Mouse (Mus musculus) kidney, adult 2 months (tissue): Measurements from ENCODE around the gene Rab36. TPM values are rescaled to one million over a fixed set of nuclear protein-coding genes. Genes with fewer than 3 reads are reported as not detected.
A peak's percentile ranks its signal among the peaks of the same experiment; 100 is the strongest.
"Not testable (repeated sequence)": the region's sequence is repeated elsewhere in the genome, so short reads cannot be mapped to it uniquely, and the experiment has no call there.

Experiments
- DNase-seq: peaks from one replicate; pipeline ENCODE4 v3.0.0; 2021
- H3K27ac ChIP-seq: fragments of 200-500 bp; 2 replicates; pipeline ENCODE4 v1.5.1; 2012; ENCODE audit warnings: low read depth, low read length, control low read depth, inconsistent platforms; ENCODE audit not compliant: insufficient read depth
- H3K27me3 ChIP-seq: fragments of 200-500 bp; replicated peaks from 2 replicates; pipeline ENCODE4 v1.6.1; 2012; ENCODE audit warnings: mild to moderate bottlenecking, moderate library complexity, low read length, inconsistent platforms; ENCODE audit not compliant: control insufficient read depth, insufficient read depth
- H3K36me3 ChIP-seq: fragments of 200-500 bp; 2 replicates; pipeline ENCODE4 v1.6.1; 2012; ENCODE audit warnings: mild to moderate bottlenecking, moderate library complexity, low read length, inconsistent platforms; ENCODE audit not compliant: control insufficient read depth, insufficient read depth
- H3K4me1 ChIP-seq: fragments of 200-500 bp; 2 replicates; pipeline ENCODE4 v1.6.1; 2011; ENCODE audit warnings: low read length; ENCODE audit not compliant: control insufficient read depth, insufficient read depth
- H3K4me3 ChIP-seq: fragments of 200-500 bp; 2 replicates; pipeline ENCODE4 v1.5.1; 2011; ENCODE audit warnings: mild to moderate bottlenecking, low read depth, low read length, control low read depth; ENCODE audit not compliant: insufficient read depth
- CTCF ChIP-seq: fragments of 200-500 bp; conservative IDR thresholded peaks from 2 replicates; pipeline ENCODE4 v1.5.1; 2011; ENCODE audit warnings: low read depth, mild to moderate bottlenecking, control low read depth, low read length, moderate library complexity, mixed read lengths; ENCODE audit not compliant: insufficient read depth, insufficient read length
- POLR2A ChIP-seq: fragments of 200-500 bp; IDR thresholded peaks from one replicate; pipeline ENCODE4 v1.6.1; 2011; ENCODE audit warnings: low read depth, low read length, control low read depth
- WGBS: fragments of 180-500 bp; shearing (Covaris S2); methylation state at CpG from one replicate; pipeline ENCODE4 v1.1.7; 2018; 5-methylcytosine and 5-hydroxymethylcytosine counted together
- polyA plus RNA-seq: library from polyadenylated mRNA; depleted of rRNA; stranded (reverse); fragments of >200 nt; gene quantifications from 2 replicates; pipeline ENCODE4 v1.2.3, GENCODE M21; 2012

Gene Rab36
- polyA plus RNA-seq, 1 experiment, result 9.5 TPM

- Histone ChIP-seq H3K4me3 (no peak overlapping the region), H3K36me3 (no peaks in the 10 kb centered on the region), H3K27me3 (no peaks in the 10 kb centered on the region), H3K27ac (no peak overlapping the region), H3K4me1 (no peaks in the 10 kb centered on the region)
- TF ChIP-seq POLR2A, result no peak
- TF ChIP-seq CTCF, result no peak
- no peak for DNase-seq
- WGBS, result 89% methylated on average over 8 of the region's 8 CpGs
These were observed 8.1 kb upstream of the Rab36 start for GRCm38 (mm10) chr10:75028743-75029142.

DNA sequence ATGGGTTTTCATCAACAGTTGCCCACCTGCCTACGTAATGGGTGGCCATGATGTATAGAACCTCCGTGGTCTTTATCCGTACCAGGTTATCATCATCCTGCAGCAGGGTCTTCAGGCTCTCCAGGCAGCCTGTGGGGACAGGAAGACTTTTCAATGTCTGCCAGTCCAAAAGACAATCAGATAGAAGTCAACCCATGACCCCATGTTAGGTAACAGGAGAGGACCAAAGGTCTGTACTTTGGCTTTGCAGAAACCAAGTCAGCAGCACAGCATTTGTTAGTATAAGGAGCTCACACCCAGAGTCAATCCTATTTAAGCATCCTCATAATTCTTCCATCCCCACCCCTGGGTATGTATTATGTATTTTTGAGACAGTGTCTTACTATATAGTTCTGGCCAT is 7.2 kb upstream of the Rab36 start:
- H3K36me3 ChIP-seq, result no peaks in the 10 kb centered on the region
- no peaks in the 10 kb centered on the region for H3K4me1 ChIP-seq
- H3K27ac ChIP-seq, result no peak overlapping the region
- no peaks in the 10 kb centered on the region for H3K27me3 ChIP-seq
- DNase-seq, result no peak
- 97% methylated on average over 3 of the region's 3 CpGs for WGBS
- TF ChIP-seq POLR2A (no peak), CTCF (no peak)
- no peak overlapping the region for H3K4me3 ChIP-seq

GRCm38 (mm10) chr10:75030234-75030633 is 6.6 kb upstream of the Rab36 start:
- no peaks in the 10 kb centered on the region for H3K4me1 ChIP-seq
- H3K27me3 ChIP-seq, result no peaks in the 10 kb centered on the region
- TF ChIP-seq CTCF (no peak), POLR2A (no peak)
- DNase-seq, result no peak
- H3K36me3 ChIP-seq, result no peaks in the 10 kb centered on the region
- H3K27ac ChIP-seq, result no peak overlapping the region
- no peak overlapping the region for H3K4me3 ChIP-seq
- WGBS, result 71% methylated on average over 3 of the region's 3 CpGs

DNA sequence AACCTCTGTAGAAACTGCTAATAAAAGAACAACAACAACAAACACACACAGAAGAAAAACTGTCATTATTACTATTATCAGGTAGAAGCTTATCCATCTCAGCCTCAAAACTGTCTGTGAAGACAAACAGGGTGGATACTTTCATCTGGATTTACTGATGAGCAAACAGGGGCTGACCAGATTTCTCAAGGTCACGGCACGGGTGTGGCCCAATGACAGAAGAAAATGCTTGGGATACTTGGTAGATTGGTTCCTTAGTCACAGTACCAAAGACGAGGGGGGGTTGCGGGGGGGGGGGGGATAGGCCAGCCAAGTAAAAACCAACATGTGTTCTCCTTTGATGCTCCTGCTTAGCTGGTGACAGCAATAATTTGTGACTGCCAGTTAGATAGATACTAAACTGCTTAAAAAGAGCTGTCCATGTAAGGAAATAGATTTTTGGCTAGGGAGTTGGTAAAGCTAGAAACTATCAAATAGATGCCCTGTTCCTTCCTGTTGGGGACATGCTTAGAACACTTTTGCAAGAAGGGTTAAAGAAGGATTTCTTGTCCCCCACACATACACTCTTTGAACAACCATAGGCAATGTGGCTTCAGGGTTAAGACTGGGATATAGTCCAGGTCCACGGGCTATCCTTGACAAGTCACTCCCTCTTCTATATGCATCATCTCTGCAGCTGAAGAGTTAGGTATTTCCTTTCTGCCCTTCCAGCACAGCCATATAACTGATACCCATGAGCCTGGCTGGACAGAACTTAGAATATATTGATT is 5.3 kb upstream of the Rab36 start:
- 48% methylated on average over 5 of the region's 5 CpGs for WGBS
- DNase-seq, result no peak
- no peaks in the 10 kb centered on the region for H3K27me3 ChIP-seq

DNA sequence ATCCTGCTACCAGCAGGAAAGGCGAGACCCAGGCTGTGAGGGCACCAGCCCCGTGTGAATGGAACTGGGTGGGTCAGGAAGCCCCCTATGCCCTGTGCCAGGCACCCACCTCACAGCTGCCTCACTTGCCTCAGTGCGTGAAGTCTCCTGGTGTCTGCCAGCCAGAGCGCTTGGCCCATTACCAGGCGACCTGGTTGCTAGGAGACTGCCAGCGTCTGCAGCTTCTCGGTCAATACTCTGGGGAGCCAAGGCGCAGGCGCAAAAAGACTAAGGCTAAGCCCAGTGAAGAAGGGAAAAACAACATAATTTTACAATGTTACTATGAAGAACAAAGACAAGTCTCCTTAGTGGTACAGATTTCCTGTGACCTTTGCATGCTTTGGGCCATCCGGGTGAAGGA is 4.5 kb upstream of the Rab36 start, which contains the start of gene Rsph14:
TSS of gene Rsph14 (minus strand) at position 192 of the 400 bp plus-strand sequence.
- no peak within 1 kb of the TSS for H3K27ac ChIP-seq
- H3K27me3 ChIP-seq, result no peaks in the 10 kb centered on the region
- H3K36me3 ChIP-seq, result no peaks in the 10 kb centered on the region
- 10% methylated on average over 10 of the region's 10 CpGs for WGBS
- H3K4me1 ChIP-seq, result no peaks in the 10 kb centered on the region
- no peak within 1 kb of the TSS for H3K4me3 ChIP-seq
- DNase-seq, result peak; percentile 94
- TF ChIP-seq POLR2A (no peak), CTCF (no peak)

More for the DNA sequence above, 5.3 kb upstream of the Rab36 start:
- H3K4me1 ChIP-seq, result no peaks in the 10 kb centered on the region
- no peaks in the 10 kb centered on the region for H3K36me3 ChIP-seq
- no peak overlapping the region for H3K4me3 ChIP-seq
- H3K27ac ChIP-seq, result no peak overlapping the region
- TF ChIP-seq POLR2A, result no peak
- no peak for TF ChIP-seq CTCF

DNA sequence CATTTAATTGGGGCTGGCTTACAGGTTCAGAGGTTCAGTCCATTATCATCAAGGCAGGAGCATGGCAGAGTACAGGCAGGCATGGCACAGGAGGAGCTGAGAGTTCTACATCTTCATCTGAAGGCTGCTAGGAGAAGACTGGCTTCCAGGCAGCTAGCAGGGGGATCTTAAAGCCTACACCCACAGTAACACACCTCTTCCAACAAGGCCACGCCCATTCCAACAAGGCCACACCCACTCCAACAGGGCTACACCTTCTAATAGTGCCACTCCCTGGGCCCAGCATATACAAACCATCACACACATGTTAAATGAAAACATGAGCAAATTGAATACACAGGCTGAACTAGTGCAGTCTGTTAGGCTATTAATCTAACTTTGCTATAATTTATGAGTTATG is 5.2 kb downstream of the Rab36 start:
- not testable (repeated sequence) for H3K27ac ChIP-seq, H3K27me3 ChIP-seq, H3K4me3 ChIP-seq, H3K4me1 ChIP-seq, DNase-seq, H3K36me3 ChIP-seq
- 14% methylated on average over 1 of the region's 1 CpGs for WGBS

DNA sequence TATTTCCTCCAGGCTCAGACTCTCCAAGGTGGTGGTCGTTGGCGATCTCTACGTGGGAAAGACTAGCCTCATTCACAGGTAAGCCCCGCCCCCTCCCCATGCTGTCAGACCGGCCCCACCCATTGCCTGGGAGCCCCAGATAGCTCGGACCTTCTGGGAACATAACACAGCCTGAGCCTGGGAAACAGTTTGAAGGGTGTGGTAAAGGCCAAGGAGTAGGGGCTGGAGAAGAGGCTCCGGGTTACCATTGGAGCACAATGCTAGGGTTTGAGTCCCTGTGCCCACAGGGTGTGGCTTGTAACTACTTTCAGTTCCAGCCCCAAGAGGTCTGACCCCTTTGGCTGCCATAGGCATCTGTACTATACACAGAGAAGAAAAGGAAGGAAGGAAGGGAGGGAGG is 7.6 kb downstream of the Rab36 start:
- Histone ChIP-seq H3K27ac (no peak overlapping the region), H3K27me3 (no peaks in the 10 kb centered on the region), H3K4me3 (no peak overlapping the region), H3K36me3 (no peaks in the 10 kb centered on the region), H3K4me1 (no peaks in the 10 kb centered on the region)
- no peak for DNase-seq
- whole genome bisulfite sequencing, result 54% methylated on average over 7 of the region's 7 CpGs
- TF ChIP-seq POLR2A, result no peak
- TF ChIP-seq CTCF, result no peak

GRCm38 (mm10) chr10:75045831-75046230 is 9.0 kb downstream of the Rab36 start:
- no peak for DNase-seq
- no peaks in the 10 kb centered on the region for H3K4me1 ChIP-seq
- 94% methylated on average over 15 of the region's 15 CpGs for WGBS
- TF ChIP-seq POLR2A, result no peak
- TF ChIP-seq CTCF, result no peak
- H3K27me3 ChIP-seq, result no peaks in the 10 kb centered on the region
- H3K4me3 ChIP-seq, result no peak overlapping the region
- no peaks in the 10 kb centered on the region for H3K36me3 ChIP-seq
- no peak overlapping the region for H3K27ac ChIP-seq
